Mouse (Mus musculus): ENCODE measurements around the gene Toe1. TPM values are rescaled to one million over a fixed set of nuclear protein-coding genes. Genes with fewer than 3 reads are reported as not detected.
A peak's percentile ranks its signal among the peaks of the same experiment; 100 is the strongest.

The Toe1 gene
- polyA plus RNA-seq, 1 experiment: 23.4 TPM

- TF ChIP-seq USF1 (IDR thresholded peaks at IDR 0.05; ENCODE audit: low read depth) (no peak), MYOD1 (IDR thresholded peaks at IDR 0.05; ENCODE audit: control insufficient read depth, insufficient read length, low read depth) (no peak), CTCF (IDR thresholded peaks at IDR 0.05; ENCODE audit: control insufficient read depth, insufficient read depth, insufficient read length) (no peak), CEBPB (IDR thresholded peaks at IDR 0.05; ENCODE audit: low read depth) (no peak), FOSL1 (IDR thresholded peaks at IDR 0.05; ENCODE audit: insufficient read depth, low read length, poor library complexity, severe bottlenecking) (no peak), MYOG (IDR thresholded peaks at IDR 0.05; ENCODE audit: control insufficient read depth, extremely low read depth, insufficient read length) (no peak), MAX (IDR thresholded peaks at IDR 0.05) (no peak)
- Histone ChIP-seq H3ac (ENCODE audit: control insufficient read depth, insufficient read length, low read depth) (no peak overlapping the region), H3K4me3 (ENCODE audit: insufficient read depth, poor library complexity, severe bottlenecking) (no peak overlapping the region), H3K27me3 (ENCODE audit: control insufficient read depth, insufficient read depth, insufficient read length) (no peaks in the 10 kb centered on the region), H3K79me3 (ENCODE audit: low read depth) (no peaks in the 10 kb centered on the region), H3K36me3 (ENCODE audit: control insufficient read depth, insufficient read depth) (no peaks in the 10 kb centered on the region), H3K79me2 (ENCODE audit: control insufficient read depth, insufficient read depth) (no peaks in the 10 kb centered on the region)
Observed at GRCm38 (mm10) chr4:116824541-116825004, 17.1 kb upstream of the Toe1 start.

- Histone ChIP-seq H3K79me2 (ENCODE audit: control insufficient read depth, insufficient read depth) (no peaks in the 10 kb centered on the region), H3K36me3 (ENCODE audit: control insufficient read depth, insufficient read depth) (no peaks in the 10 kb centered on the region), H3ac (ENCODE audit: control insufficient read depth, insufficient read length, low read depth) (peak within 1 kb of the TSS; percentile 75), H3K4me3 (ENCODE audit: insufficient read depth, poor library complexity, severe bottlenecking) (peak within 1 kb of the TSS; percentile 31), H3K79me3 (ENCODE audit: low read depth) (no peaks in the 10 kb centered on the region), H3K27me3 (ENCODE audit: control insufficient read depth, insufficient read depth, insufficient read length) (no peaks in the 10 kb centered on the region)
- TF ChIP-seq MYOG (IDR thresholded peaks at IDR 0.05; ENCODE audit: control insufficient read depth, extremely low read depth, insufficient read length) (no peak), MYOD1 (IDR thresholded peaks at IDR 0.05; ENCODE audit: control insufficient read depth, insufficient read length, low read depth) (no peak), MAX (IDR thresholded peaks at IDR 0.05) (no peak), CTCF (IDR thresholded peaks at IDR 0.05; ENCODE audit: control insufficient read depth, insufficient read depth, insufficient read length) (no peak), CEBPB (IDR thresholded peaks at IDR 0.05; ENCODE audit: low read depth) (no peak), USF1 (IDR thresholded peaks at IDR 0.05; ENCODE audit: low read depth) (no peak), FOSL1 (IDR thresholded peaks at IDR 0.05; ENCODE audit: insufficient read depth, low read length, poor library complexity, severe bottlenecking) (no peak)
Observed at GRCm38 (mm10) chr4:116821694-116822016, 14.2 kb upstream of the Toe1 start, which contains the start of gene Hpdl. TSS of gene Hpdl (minus strand) at chr4:116821707.

GRCm38 (mm10) chr4:116820902-116821693 is 13.7 kb upstream of the Toe1 start:
- Histone ChIP-seq H3K79me3 (ENCODE audit: low read depth) (no peaks in the 10 kb centered on the region), H3K27me3 (ENCODE audit: control insufficient read depth, insufficient read depth, insufficient read length) (no peaks in the 10 kb centered on the region), H3ac (ENCODE audit: control insufficient read depth, insufficient read length, low read depth) (peak overlapping the region; percentile 75), H3K4me3 (ENCODE audit: insufficient read depth, poor library complexity, severe bottlenecking) (peak overlapping the region; percentile 31), H3K36me3 (ENCODE audit: control insufficient read depth, insufficient read depth) (no peaks in the 10 kb centered on the region), H3K79me2 (ENCODE audit: control insufficient read depth, insufficient read depth) (no peaks in the 10 kb centered on the region)
- TF ChIP-seq MYOD1 (IDR thresholded peaks at IDR 0.05; ENCODE audit: control insufficient read depth, insufficient read length, low read depth) (no peak), MYOG (IDR thresholded peaks at IDR 0.05; ENCODE audit: control insufficient read depth, extremely low read depth, insufficient read length) (no peak), MAX (IDR thresholded peaks at IDR 0.05) (peak; percentile 43), CTCF (IDR thresholded peaks at IDR 0.05; ENCODE audit: control insufficient read depth, insufficient read depth, insufficient read length) (no peak)

GRCm38 (mm10) chr4:116819968-116820901 is 12.8 kb upstream of the Toe1 start:
- H3K79me2 ChIP-seq (ENCODE audit: control insufficient read depth, insufficient read depth): no peaks in the 10 kb centered on the region
- TF ChIP-seq MYOG (IDR thresholded peaks at IDR 0.05; ENCODE audit: control insufficient read depth, extremely low read depth, insufficient read length) (no peak), CTCF (IDR thresholded peaks at IDR 0.05; ENCODE audit: control insufficient read depth, insufficient read depth, insufficient read length) (no peak), MYOD1 (IDR thresholded peaks at IDR 0.05; ENCODE audit: control insufficient read depth, insufficient read length, low read depth) (no peak), FOSL1 (IDR thresholded peaks at IDR 0.05; ENCODE audit: insufficient read depth, low read length, poor library complexity, severe bottlenecking) (no peak), USF1 (IDR thresholded peaks at IDR 0.05; ENCODE audit: low read depth) (no peak)
- H3K27me3 ChIP-seq (ENCODE audit: control insufficient read depth, insufficient read depth, insufficient read length): no peaks in the 10 kb centered on the region
- no peaks in the 10 kb centered on the region for H3K36me3 ChIP-seq (ENCODE audit: control insufficient read depth, insufficient read depth)
- H3K79me3 ChIP-seq (ENCODE audit: low read depth): no peaks in the 10 kb centered on the region
- peak overlapping the region; percentile 75 for H3ac ChIP-seq (ENCODE audit: control insufficient read depth, insufficient read length, low read depth)
- peak overlapping the region; percentile 31 for H3K4me3 ChIP-seq (ENCODE audit: insufficient read depth, poor library complexity, severe bottlenecking)

- H3K79me3 ChIP-seq (ENCODE audit: low read depth): no peaks in the 10 kb centered on the region
- H3ac ChIP-seq (ENCODE audit: control insufficient read depth, insufficient read length, low read depth): no peak overlapping the region
- no peak for TF ChIP-seq CTCF (IDR thresholded peaks at IDR 0.05; ENCODE audit: control insufficient read depth, insufficient read depth, insufficient read length)
- TF ChIP-seq MYOG (IDR thresholded peaks at IDR 0.05; ENCODE audit: control insufficient read depth, extremely low read depth, insufficient read length): no peak
- TF ChIP-seq CEBPB (IDR thresholded peaks at IDR 0.05; ENCODE audit: low read depth): no peak
- TF ChIP-seq MYOD1 (IDR thresholded peaks at IDR 0.05; ENCODE audit: control insufficient read depth, insufficient read length, low read depth): no peak
- no peak for TF ChIP-seq USF1 (IDR thresholded peaks at IDR 0.05; ENCODE audit: low read depth)
- no peak for TF ChIP-seq MAX (IDR thresholded peaks at IDR 0.05)
- no peaks in the 10 kb centered on the region for H3K36me3 ChIP-seq (ENCODE audit: control insufficient read depth, insufficient read depth)
- no peaks in the 10 kb centered on the region for H3K27me3 ChIP-seq (ENCODE audit: control insufficient read depth, insufficient read depth, insufficient read length)
- no peak overlapping the region for H3K4me3 ChIP-seq (ENCODE audit: insufficient read depth, poor library complexity, severe bottlenecking)
- no peaks in the 10 kb centered on the region for H3K79me2 ChIP-seq (ENCODE audit: control insufficient read depth, insufficient read depth)
Observed at GRCm38 (mm10) chr4:116817486-116817885, 10.0 kb upstream of the Toe1 start.
